ENCODE assay signal across 7 mouse cellular contexts in the genomic region with DNA sequence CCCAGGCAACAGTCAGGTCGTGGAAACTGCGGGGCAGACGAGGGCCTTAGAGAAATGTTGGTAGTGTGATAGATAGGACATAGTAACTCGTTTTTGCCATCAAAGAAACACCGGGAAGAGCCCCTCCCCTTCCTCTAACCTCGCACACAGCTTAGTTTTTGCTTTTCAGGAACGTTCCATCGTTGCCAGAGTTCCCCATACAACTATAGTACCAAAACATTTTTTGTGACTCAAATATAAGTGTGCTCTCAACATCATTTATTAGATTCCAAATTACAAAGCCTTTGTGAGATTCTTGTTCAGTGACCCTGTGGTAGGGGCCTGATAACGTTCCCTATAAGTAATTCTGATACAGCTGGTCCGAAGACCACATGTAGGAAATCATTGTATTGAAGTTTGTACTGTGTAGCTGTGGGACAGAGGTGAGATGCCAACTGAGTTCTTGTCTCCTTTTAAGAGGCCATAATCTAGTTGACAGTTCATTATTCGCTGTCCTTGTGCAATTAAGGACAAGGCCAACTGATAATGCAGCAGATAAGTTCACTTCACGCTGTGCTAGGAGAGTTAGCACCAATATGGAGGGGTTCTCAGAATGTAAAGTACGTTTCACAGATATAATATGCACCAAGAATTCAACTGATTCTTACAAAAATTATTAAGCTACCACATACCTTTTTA. TPM values are rescaled to one million over a fixed set of nuclear protein-coding genes. Genes with fewer than 3 reads are reported as not detected.
DNase-seq lines count a peak whose midpoint lies in the region; ATAC-seq and TF ChIP-seq lines count a peak whose summit lies in the region.

No protein-coding gene starts in this region.

- 16% methylated on average over 13 of the region's 13 CpGs for WGBS in lung, embryonic 15.5 days
- WGBS in embryonic facial prominence, embryonic 15.5 days = 21% methylated on average over 13 of the region's 13 CpGs
- 25% methylated on average over 13 of the region's 13 CpGs for WGBS in limb, embryonic 10.5 days
- 21% methylated on average over 13 of the region's 13 CpGs for WGBS in olfactory bulb, adult 2 months

- TF ChIP-seq POLR2A in olfactory bulb, adult 2 months (IDR thresholded peaks at IDR 0.05; ENCODE audit: insufficient read depth, low read depth, low read length) = no peak

- H3K4me3 ChIP-seq in lung, embryonic 15.5 days = peak overlapping the region; percentile 84
- H3K4me3 ChIP-seq in embryonic facial prominence, embryonic 15.5 days (replicated peaks) = peak overlapping the region; percentile 98
- peak overlapping the region; percentile 81 for H3K4me3 ChIP-seq in limb, embryonic 10.5 days
- H3K4me3 ChIP-seq in olfactory bulb, adult 2 months (ENCODE audit: insufficient read depth, low read depth, low read length) = peak overlapping the region; percentile 88

- no peak for DNase-seq in lung, postnatal 14 days
- DNase-seq in limb, embryonic 10.5 days (ENCODE audit: low spot score) = no peak
- no peak for DNase-seq in Muller cell, postnatal 12 days (ENCODE audit: inconsistent ontology term)
- DNase-seq in kidney, postnatal 36 days = no peak

- peaks cover 12% of the 10 kb centered on the region for H3K36me3 ChIP-seq in lung, embryonic 15.5 days
- H3K36me3 ChIP-seq in embryonic facial prominence, embryonic 15.5 days = peaks cover 14% of the 10 kb centered on the region
- H3K36me3 ChIP-seq in limb, embryonic 10.5 days = peaks cover 26% of the 10 kb centered on the region

- peak overlapping the region; percentile 94 for H3K27ac ChIP-seq in lung, embryonic 15.5 days
- H3K27ac ChIP-seq in embryonic facial prominence, embryonic 15.5 days (replicated peaks) = peak overlapping the region; percentile 94
- peak overlapping the region; percentile 96 for H3K27ac ChIP-seq in limb, embryonic 10.5 days
- peak overlapping the region; percentile 98 for H3K27ac ChIP-seq in olfactory bulb, adult 2 months (ENCODE audit: insufficient read depth, low read depth, low read length)

- no peak for TF ChIP-seq CTCF in olfactory bulb, adult 2 months (IDR thresholded peaks at IDR 0.05; ENCODE audit: insufficient read depth, low read depth, low read length)

- H3K27me3 ChIP-seq in lung, embryonic 15.5 days = no peaks in the 10 kb centered on the region
- H3K27me3 ChIP-seq in embryonic facial prominence, embryonic 15.5 days = no peaks in the 10 kb centered on the region
- H3K27me3 ChIP-seq in limb, embryonic 10.5 days (ENCODE audit: low read depth, poor library complexity, severe bottlenecking) = no peaks in the 10 kb centered on the region

- peaks cover 36% of the 10 kb centered on the region for H3K4me1 ChIP-seq in lung, embryonic 15.5 days
- H3K4me1 ChIP-seq in embryonic facial prominence, embryonic 15.5 days = peaks cover 37% of the 10 kb centered on the region
- H3K4me1 ChIP-seq in limb, embryonic 10.5 days = peaks cover 40% of the 10 kb centered on the region
- H3K4me1 ChIP-seq in olfactory bulb, adult 2 months (ENCODE audit: control insufficient read depth, insufficient read depth, low read length) = peaks cover 11% of the 10 kb centered on the region

- H3K9ac ChIP-seq in lung, embryonic 15.5 days = peak overlapping the region; percentile 61
- H3K9ac ChIP-seq in embryonic facial prominence, embryonic 15.5 days = peak overlapping the region; percentile 46

- no peaks in the 10 kb centered on the region for H3K9me3 ChIP-seq in lung, embryonic 15.5 days
- H3K9me3 ChIP-seq in embryonic facial prominence, embryonic 15.5 days (replicated peaks) = no peaks in the 10 kb centered on the region
- H3K9me3 ChIP-seq in limb, embryonic 10.5 days (replicated peaks) = no peaks in the 10 kb centered on the region

- no peak for ATAC-seq in lung, embryonic 15.5 days (ENCODE audit: borderline replicate concordance, extremely low read depth, low FRiP score, low TSS enrichment)
- no peak for ATAC-seq in embryonic facial prominence, embryonic 15.5 days (ENCODE audit: insufficient number of reproducible peaks, low FRiP score, low TSS enrichment, low read depth)

- peak overlapping the region; percentile 59 for H3K4me2 ChIP-seq in lung, embryonic 15.5 days
- peak overlapping the region; percentile 61 for H3K4me2 ChIP-seq in embryonic facial prominence, embryonic 15.5 days (replicated peaks)

RNA-seq across cellular contexts. Expression of gene Nfe2l1, which starts 0.9 kb away (rescaled TPM):
- polyA plus RNA-seq in lung, embryonic 15.5 days (2015; fragmentation: Nextera tagmentation; extraction: Ambion mirVana) = 62.5 and 65.0 TPM in 2 replicates
- 71.7 and 76.0 TPM in 2 replicates for polyA plus RNA-seq in embryonic facial prominence, embryonic 15.5 days (2015; fragmentation: Nextera tagmentation; extraction: Ambion mirVana)
- 60.0 and 69.3 TPM in 2 replicates for polyA plus RNA-seq in limb, embryonic 10.5 days (2016; fragmentation: Nextera tagmentation; extraction: Ambion mirVana)
- polyA plus RNA-seq in olfactory bulb, adult 2 months (2012; ENCODE audit: insufficient read depth, insufficient read length, low replicate concordance, missing spikeins) = 349 TPM in 1 of 2 replicates, not detected in the other

RNA-seq across cellular contexts. Expression of gene Copz2, which starts 19.0 kb away (rescaled TPM):
- 134 and 138 TPM in 2 replicates for polyA plus RNA-seq in lung, embryonic 15.5 days (2015; fragmentation: Nextera tagmentation; extraction: Ambion mirVana)
- polyA plus RNA-seq in embryonic facial prominence, embryonic 15.5 days (2015; fragmentation: Nextera tagmentation; extraction: Ambion mirVana) = 191 and 194 TPM in 2 replicates
- polyA plus RNA-seq in limb, embryonic 10.5 days (2016; fragmentation: Nextera tagmentation; extraction: Ambion mirVana) = 25.9 and 39.9 TPM in 2 replicates
- not detected in 2 replicates for polyA plus RNA-seq in olfactory bulb, adult 2 months (2012; ENCODE audit: insufficient read depth, insufficient read length, low replicate concordance, missing spikeins)

RNA-seq across cellular contexts. Expression of gene Cbx1, which starts 41.8 kb away (rescaled TPM):
- polyA plus RNA-seq in lung, embryonic 15.5 days (2015; fragmentation: Nextera tagmentation; extraction: Ambion mirVana) = 114 and 121 TPM in 2 replicates
- polyA plus RNA-seq in embryonic facial prominence, embryonic 15.5 days (2015; fragmentation: Nextera tagmentation; extraction: Ambion mirVana) = 93.4 and 102 TPM in 2 replicates
- polyA plus RNA-seq in limb, embryonic 10.5 days (2016; fragmentation: Nextera tagmentation; extraction: Ambion mirVana) = 179 and 200 TPM in 2 replicates
- polyA plus RNA-seq in olfactory bulb, adult 2 months (2012; ENCODE audit: insufficient read depth, insufficient read length, low replicate concordance, missing spikeins) = not detected in 2 replicates

RNA-seq across cellular contexts. Expression of gene Snx11, which starts 53.3 kb away (rescaled TPM):
- 20.0 and 20.3 TPM in 2 replicates for polyA plus RNA-seq in lung, embryonic 15.5 days (2015; fragmentation: Nextera tagmentation; extraction: Ambion mirVana)
- 22.4 and 23.8 TPM in 2 replicates for polyA plus RNA-seq in embryonic facial prominence, embryonic 15.5 days (2015; fragmentation: Nextera tagmentation; extraction: Ambion mirVana)
- 21.4 and 22.0 TPM in 2 replicates for polyA plus RNA-seq in limb, embryonic 10.5 days (2016; fragmentation: Nextera tagmentation; extraction: Ambion mirVana)
- polyA plus RNA-seq in olfactory bulb, adult 2 months (2012; ENCODE audit: insufficient read depth, insufficient read length, low replicate concordance, missing spikeins) = not detected in 2 replicates
